Mouse (Mus musculus) T-helper 1 cell (primary cell): ENCODE data around the gene Tmem217.

Source experiments
- in situ Hi-C: fragments of 300-600 bp; cut with MboI, MseI; formaldehyde crosslinking; loops from one replicate; pipeline ENCODE4 v1.15.1; 2025; ENCODE audit warnings: high pct_unique_total_duplicates

Gene Tmem217

GRCm38 (mm10) chr17:29489971-29490712 is 62.0 kb downstream of the Tmem217 start:
- in situ Hi-C loops, result loop anchor here (5.0 kb wide), 1 partner anchor 93 kb away; no protein-coding TSS in a partner anchor

GRCm38 (mm10) chr17:29488978-29489970 is 62.9 kb downstream of the Tmem217 start:
- in situ Hi-C loops, result no loop called here

- in situ Hi-C loops, result no loop called here
Measured at GRCm38 (mm10) chr17:29488257-29488977, 63.8 kb downstream of the Tmem217 start.

GRCm38 (mm10) chr17:29485336-29486233 is 66.6 kb downstream of the Tmem217 start:
- in situ Hi-C loops, result no loop called here

- in situ Hi-C loops, result no loop called here
Measured at GRCm38 (mm10) chr17:29484431-29484830, 67.8 kb downstream of the Tmem217 start.

- in situ Hi-C loops, result no loop called here
Measured at GRCm38 (mm10) chr17:29483282-29483681, 68.9 kb downstream of the Tmem217 start.

GRCm38 (mm10) chr17:29482632-29483031 is 69.6 kb downstream of the Tmem217 start:
- in situ Hi-C loops, result no loop called here

GRCm38 (mm10) chr17:29480256-29480655 is 71.9 kb downstream of the Tmem217 start:
- in situ Hi-C loops, result no loop called here

GRCm38 (mm10) chr17:29478271-29478670 is 73.9 kb downstream of the Tmem217 start:
- in situ Hi-C loops, result no loop called here

- in situ Hi-C loops, result no loop called here
Measured at GRCm38 (mm10) chr17:29477357-29477756, 74.8 kb downstream of the Tmem217 start.

GRCm38 (mm10) chr17:29476461-29476860 is 75.7 kb downstream of the Tmem217 start:
- in situ Hi-C loops, result no loop called here
